Mouse (Mus musculus) stomach, postnatal 0 days (tissue): Measurements from ENCODE around the gene Rab14.

ENCODE experiments used
- CTCF ChIP-seq: IDR thresholded peaks from 2 replicates; pipeline ENCODE4 v1.5.1; 2016; ENCODE audit warnings: antibody characterized with exemption, low read depth, mild to moderate bottlenecking, moderate library complexity
- EP300 ChIP-seq: optimal IDR thresholded peaks from 2 replicates; pipeline ENCODE3; 2016; ENCODE audit warnings: antibody characterized with exemption

DNA sequence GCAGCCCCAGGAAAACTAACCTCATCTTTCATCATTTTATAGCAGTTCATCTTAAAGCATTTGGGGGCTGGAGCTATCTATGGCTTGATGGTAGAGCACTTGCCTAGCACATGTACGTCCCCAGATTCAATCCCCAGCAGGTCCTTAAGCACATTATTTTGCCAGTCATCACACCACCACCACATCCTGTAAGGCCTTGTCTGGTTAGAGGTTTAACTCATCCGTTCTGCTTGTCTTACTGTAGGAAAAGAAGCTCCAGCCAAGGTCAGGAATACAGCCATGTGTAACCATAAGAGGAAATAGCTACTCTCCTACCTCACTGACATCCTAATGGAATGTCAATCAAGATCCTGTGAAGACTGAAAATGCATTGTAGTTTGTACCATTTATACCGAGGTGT is 22.8 kb downstream of the Rab14 start:
- TF ChIP-seq EP300, result no peak
- TF ChIP-seq CTCF, result no peak
